Mouse (Mus musculus) heart, postnatal 0 days (tissue): ENCODE measurements around the gene Rapgef2.

Experiments used
- CTCF ChIP-seq: IDR thresholded peaks from 2 replicates; pipeline ENCODE4 v1.5.1; 2016; ENCODE audit warnings: antibody characterized with exemption, control low read depth, low read depth
- EP300 ChIP-seq: IDR thresholded peaks from 2 replicates; pipeline ENCODE4 v1.6.1; 2016; ENCODE audit warnings: antibody characterized with exemption, low read depth

DNA sequence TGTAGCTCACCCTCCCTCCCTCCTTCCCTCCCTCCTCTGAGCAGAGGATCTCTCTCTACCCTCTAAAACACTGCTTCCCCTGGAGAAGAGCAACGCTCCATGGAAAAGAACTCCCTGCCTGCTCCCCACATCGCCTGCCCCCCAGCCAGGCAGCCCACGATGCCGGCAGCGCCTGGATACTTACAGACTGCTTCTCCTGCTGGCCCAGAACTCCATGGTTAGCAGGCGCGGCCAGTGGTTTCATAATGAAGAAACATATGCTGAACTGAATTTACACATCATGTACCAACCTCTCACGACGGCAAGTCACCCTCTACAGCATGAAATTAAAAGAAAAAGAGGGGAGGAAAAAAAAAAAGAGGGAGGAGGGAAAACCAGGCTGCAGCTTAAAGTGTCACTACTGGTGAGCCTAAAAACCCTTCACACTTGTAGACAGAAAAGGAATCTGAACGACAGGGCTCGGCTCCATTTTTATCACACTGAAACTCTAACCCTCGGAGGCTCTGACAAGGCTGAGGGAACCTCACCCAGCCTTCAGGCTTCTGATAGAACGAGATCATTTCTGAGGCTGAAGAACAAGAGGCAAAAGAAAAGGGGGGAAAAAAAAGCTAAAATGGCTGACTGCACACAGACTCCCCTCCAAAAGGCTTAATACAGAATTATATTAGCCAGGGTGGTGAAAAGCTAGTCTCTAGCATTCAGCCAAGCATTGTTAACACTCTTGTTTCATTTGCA is 141.5 kb downstream of the Rapgef2 start:
- TF ChIP-seq CTCF (no peak), EP300 (no peak)
